Mouse (Mus musculus): ENCODE measurements around the gene Nrip1.

Gene Nrip1

DNA sequence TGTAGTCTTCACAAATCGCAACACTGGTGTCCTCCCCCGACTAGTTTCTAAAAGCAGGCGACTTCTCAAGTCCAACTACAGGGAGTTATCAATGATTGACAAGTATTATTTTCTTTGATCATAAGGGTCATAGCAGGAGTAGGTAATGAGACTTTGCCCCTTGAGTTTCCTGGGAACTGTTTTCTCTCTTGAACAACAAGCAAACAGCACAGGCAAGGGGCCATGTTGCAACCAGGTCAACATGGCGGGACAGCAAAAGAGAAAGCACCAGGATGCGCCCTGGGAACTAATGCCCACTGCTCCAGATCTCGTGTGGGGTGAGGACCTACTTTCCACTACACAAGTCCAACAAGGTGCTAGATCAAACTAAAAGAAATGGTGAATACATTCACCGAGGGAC lies 27.3 kb downstream of the Nrip1 start:
- DNase-seq, result no peak

DNA sequence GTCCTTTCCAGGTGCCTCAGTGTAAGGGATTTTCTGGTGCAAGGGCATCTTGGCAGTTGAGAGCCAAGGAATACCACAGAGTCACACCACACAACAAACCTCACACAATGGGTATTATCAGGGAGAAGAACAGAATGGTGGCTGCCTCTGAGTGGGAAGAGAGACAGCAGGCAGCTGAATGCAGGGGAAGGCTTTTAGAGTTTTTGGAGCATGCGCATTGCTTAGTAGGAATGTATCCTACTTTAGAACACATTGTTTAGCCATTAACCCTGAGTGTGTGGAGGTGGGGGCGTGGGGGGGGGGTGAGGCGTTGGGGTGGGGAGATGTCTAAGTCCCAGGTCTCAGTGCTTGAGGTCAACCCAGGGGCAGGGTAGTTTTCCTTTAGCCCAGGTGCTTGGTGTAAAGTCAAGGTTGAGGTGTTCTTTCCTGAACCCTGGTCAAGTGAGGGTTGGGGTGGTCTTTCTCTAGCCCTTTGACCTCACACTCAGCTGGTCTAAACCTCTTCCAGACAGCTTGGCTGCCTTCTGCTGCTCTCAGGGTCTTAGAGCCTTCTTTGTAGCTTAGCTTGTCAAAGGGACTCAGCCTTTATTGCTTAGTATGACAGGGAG lies 28.8 kb downstream of the Nrip1 start:
- DNase-seq, result no peak

DNA sequence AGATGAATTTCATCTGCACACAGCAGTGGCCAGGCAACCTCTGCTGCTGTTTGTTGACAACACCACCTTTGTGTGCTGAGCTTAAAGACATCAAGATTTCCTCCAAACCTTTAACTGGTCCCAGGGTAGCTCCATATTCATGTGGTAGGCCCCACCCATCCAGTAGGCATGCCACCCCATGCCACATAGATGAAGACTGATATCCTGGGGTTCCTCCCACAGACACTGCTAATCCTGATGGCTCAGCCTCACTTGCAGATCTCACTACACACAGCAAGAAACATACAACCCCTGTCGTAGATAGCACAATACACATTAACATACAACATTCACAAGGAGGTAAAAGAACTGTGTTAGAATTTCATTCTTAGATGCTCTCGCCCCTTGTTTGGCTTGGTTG lies 29.6 kb downstream of the Nrip1 start:
- no peak for DNase-seq

DNA sequence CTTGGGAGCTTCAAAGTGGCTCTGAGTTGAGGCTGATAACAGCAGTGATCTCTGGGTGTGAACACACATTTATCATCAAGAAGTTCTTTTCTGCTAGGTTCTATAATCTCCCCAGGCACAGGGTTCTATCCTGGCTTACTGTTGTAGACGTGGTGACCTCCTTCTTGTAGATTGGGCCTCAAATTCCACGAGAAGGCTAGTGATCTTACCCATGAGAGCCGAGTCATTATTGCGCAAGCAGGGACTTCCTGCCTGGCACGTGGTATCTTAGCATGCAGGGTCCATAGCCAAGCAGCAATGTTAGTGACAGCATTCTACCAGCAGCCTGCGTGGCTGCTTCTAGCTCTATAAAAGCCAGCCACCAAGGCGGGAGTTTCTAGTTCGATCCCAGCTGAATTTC lies 32.0 kb downstream of the Nrip1 start:
- DNase-seq, result peak; percentile 47 to 64

DNA sequence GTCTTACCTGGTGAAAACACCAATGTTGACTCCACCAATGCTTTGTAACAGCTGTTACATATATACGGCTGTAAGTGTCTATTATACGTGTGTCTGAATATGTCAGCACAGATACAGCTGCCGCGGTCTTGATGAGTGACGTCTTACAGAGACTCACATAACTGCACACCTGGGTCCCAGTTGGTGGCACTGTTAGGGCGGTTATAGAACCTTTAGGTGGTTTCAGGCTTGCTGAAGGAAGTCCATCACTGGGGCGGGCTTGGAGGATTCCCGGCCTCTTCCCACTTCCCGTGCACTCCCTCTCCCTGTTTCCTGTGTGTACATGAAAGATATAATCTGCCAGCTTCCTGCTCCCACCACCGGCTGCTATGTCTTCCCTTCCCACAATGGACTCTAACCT lies 34.4 kb downstream of the Nrip1 start:
- no peak for DNase-seq

DNA sequence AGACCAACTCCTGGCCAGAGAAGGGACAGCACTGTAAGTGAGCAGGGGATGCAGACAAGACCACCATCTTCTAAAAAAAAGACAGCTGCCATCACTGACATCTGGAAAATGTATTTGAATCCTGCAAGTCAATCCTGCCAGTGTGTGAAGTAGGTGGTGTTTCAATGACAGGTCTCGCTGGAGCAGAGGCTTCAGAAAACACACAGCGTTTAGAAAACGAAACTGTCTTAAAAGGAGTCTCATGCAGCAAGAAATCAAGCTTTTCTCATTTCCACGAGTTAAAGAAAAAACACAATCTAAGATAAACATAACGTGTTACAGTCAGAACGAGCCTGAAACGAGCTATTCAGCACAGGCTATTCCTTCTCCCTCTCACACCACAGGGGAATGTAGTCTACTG lies 36.3 kb downstream of the Nrip1 start:
- no peak for DNase-seq

DNA sequence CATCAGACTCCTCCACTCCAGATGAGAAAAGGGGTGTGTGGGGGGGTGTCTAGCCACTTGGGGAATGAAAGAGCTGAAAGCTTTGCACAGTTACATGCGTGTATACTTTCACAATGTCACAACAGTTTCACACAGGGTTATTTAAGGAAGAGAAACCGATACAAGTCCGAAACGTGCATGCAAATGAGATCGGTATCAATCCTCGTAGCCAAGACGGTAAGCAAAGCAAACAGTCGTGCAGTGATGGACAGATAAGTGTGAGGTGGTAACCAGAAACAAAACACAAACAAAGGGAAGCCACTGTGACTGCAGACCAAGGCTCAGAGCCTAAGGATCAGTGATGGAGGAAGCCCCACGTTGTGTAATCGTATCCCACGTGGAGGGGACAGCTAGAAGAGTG lies 36.7 kb downstream of the Nrip1 start:
- no peak for DNase-seq

DNA sequence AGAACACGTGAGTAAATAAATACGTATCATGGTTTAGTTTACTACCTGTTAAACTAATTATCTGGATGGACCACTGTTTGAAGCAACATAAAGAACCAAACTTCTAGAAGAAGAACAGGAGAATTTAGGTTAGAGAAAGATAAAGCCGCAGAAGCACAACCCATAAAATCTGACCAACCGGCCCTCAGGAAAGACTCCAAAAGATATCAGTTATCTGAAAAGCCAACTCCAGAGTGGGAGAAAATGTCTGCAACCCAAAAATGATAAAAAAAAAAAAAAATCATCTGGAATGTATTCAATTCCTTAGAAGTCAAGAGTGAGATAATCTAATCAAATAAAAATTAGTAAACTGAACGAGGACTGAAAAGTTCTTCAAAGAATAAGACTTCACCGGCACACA lies 37.7 kb downstream of the Nrip1 start:
- DNase-seq, result no peak

DNA sequence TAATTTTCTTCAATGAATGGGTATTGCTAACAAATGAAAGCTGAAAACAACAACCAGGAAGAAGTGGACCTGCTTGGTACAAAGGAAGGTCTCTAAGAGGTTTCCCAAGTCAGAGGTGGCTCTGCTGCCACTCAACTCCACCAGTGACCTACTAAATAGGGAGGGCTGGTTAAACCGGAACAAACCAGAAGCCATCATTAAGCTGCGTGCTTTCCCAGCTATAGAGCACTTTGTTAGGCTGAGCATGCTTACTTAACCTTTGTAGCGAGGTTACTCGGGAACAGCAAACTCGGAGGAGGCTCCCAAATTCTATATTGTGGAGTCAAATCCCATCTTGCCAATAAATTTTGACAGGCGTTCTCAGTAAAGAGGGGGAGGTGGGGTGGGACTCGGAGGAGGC lies 41.5 kb downstream of the Nrip1 start:
- DNase-seq, result peak in 1 of 2 experiments; percentile 36

DNA sequence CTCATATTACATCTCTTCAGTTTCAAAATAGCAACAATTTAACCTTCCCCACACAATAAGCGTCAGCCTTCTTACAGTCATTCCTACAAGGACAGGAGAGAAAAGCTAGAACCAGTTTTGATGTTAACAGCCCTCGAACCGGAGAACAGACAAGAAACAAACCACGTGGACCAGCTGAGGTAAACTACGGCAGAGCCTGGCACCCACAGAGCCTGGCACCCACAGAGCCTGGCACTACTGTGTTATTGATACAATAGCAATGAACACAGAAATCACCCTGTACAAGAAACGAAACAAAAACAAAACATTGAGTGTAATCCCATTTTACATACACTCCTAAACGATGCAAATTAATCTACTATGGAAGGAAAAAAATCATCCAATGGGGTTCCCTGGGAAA lies 42.4 kb downstream of the Nrip1 start:
- no peak for DNase-seq

DNA sequence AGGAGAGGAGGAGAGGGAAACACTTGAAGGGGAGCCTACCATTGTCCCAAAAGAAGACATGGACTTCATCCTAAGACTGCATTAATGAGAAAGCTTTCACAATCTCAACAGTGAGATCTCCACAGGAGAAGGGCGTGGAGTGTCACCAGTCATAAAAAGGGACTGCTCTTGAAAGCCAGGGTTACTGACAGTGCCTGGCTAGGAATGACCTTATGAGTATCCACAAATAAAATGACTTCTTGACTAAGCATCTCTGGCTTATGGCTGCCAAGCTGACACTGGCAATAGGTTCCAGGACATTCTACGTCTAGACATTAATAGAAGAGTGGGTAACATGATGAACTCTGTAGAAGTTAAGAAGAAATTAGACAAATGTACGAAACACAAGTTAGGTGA lies 48.3 kb downstream of the Nrip1 start:
- DNase-seq, result no peak

DNA sequence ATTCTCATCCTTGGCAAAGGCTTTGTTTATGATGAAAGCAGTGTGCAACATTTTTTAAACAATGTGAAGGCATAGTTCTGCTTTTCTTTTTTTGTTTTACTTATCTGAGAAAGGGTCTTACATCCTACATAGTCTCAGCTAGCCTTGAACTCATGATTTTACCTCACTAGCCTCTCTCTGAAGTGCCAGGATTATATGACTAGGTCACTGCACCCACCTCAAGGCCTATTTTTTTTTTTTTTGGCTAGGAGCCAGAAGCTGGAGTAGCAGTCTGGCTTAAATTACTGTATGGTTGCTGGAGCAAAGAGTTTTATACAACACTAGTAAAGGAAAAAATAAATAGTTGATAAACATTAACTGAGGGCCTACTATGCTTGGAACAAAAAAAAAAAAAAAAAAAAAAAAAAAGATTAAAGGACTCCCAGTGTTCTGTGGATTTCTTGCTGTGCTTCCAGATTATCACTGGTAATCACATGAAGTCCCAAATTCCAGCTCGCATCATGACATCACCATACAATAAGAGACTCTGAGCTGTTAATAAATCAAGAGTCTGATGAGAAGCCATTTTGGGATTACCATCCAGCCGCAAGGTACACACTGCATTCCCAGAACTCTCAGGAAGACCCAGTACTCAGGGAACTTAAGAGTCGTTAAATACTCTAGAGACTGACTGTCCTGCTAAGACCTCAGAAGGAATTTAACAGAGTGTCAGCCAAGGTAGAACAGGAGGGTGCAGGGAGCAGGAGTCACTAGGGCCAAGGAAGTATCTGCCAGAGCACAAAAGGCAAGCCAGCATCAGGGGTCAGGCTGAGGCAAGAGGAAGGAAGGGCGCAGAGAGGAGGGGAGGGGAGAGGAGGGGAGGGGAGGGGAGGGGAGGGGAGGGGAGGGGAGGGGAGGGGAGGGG lies 49.0 kb downstream of the Nrip1 start:
- DNase-seq, result peak in 1 of 2 experiments; percentile 64

DNA sequence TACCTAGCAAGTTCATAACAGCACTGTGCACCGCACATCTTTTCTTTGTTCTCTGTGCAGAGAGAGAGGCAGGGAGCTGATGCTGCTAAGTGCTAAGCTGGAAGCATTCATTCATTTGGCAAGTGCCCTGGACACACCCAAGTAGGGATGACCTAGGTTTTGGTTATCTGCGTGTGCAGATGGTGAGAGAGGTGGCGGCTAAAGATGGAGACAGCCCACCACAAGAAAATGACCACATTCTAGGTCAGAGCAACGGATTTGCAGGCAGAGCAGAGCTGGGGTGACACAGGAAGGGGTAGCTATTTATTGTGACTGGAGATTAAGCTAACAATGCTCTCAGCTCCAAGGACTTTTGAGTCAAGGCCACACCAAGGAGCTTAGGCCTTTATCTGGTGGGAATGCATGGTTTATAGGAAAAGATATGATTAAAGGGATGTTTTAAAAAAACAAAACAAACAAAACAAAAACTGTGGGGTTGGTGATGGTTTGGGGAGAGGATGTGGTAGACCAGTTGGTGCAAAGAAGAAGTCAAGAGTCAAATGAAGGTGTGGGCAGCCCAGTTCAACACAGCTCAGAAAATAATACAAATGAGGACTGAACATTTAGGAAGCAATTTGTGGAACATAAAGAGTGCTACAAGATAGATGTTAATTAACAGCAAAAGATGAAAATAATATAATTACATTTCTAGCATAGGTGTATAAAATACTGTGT lies 49.9 kb downstream of the Nrip1 start:
- DNase-seq, result no peak

DNA sequence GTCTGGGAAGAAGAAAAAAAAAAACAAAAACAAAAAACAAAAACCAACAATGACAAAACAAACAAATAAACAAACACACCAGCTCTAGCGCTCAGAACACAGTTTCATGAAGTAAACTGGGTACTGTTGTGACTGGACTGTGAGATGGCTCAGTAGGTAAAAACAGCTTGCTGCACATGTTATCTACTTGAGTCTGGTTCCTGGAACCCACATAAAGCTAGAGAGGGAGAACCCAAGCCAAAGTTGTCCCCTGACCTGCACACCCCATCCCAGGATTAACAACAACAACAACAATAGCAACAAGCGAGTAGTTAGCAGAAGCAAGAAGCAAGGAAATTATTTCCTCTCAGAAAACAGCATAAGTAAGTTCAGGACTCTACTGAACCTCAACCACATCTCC lies 50.5 kb downstream of the Nrip1 start:
- no peak for DNase-seq

DNA sequence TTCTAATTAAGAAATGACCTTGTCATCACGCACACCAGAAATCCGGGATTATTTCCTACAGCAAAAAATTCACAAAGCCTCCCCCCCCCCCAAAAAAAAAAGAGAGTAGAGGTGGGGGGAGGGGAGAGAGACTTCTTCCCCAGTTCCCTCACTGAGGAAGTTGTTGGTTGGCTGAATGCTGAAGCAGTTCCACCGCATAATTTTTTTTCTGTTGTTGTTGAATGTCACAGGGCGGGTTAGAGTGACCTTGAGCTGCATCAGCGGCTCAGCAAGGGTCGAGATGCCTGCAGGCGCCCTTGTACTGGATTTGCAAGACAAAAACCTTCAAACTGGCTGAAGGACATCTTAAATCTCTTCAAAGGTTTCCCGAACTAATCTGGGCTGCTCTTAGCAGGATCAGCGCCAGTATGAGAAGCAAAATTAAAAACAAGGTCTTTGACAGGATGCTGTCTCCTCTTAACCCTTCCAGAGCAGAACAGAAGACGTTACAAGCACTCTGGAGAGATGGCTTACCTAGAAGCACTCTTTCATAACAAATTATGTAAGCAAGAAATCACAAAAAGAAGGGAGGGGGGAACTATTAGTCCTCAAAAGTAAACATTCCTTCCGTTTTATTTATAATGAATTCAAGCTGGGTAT lies 52.0 kb downstream of the Nrip1 start:
- DNase-seq, result peak; percentile 54 to 81

DNA sequence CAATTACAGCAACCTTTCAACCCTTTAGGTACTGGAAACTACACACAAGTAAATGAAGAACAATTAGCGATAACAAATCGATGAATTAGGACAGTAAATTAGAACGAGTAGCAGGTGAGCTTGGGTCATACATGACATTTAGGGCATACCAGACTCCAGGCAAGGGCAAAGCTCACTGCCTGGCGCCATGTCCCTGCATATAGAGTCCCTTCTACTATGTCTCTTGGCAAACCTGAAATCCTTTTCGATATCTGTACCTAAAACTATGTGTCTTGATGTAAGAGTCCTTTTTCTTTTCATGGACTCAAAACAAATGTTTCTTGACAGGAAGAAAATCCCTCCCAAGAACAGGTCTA lies 53.5 kb downstream of the Nrip1 start:
- DNase-seq, result no peak

DNA sequence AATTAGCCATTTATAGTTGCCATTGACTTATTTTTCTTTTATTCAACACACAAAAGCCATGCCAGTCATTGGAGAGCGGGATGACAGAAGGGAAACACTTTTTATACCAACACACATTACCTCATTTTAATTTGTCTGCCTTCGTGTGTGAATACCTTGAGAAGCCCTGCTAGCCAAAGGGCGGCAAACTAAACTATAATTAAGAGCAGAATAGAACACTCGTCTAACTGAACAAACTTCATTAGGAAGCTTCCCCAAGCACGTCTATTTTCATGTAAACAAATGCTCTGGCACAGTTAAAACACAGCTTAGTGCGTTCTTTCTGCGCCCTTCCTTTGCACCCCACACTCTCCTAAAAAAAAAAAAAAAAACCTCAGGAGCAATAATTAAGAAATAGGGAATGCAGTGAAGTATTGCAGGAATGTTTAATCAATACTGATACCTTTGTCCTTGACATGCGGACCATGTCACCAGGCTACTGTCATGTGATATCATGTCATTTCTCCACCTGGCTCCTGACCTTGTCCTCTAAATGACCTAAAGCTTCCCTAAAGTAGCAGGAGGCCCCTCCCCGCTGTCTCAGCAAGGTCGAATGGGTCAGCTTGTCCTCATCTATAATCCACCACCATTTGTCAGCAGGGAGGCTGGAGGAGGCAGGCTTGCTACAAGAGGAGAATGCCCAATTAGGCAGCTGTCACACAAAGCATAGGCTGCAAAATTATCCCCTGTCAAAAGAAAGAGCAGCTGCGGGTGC lies 54.1 kb downstream of the Nrip1 start:
- peak; percentile 49 to 64 for DNase-seq

DNA sequence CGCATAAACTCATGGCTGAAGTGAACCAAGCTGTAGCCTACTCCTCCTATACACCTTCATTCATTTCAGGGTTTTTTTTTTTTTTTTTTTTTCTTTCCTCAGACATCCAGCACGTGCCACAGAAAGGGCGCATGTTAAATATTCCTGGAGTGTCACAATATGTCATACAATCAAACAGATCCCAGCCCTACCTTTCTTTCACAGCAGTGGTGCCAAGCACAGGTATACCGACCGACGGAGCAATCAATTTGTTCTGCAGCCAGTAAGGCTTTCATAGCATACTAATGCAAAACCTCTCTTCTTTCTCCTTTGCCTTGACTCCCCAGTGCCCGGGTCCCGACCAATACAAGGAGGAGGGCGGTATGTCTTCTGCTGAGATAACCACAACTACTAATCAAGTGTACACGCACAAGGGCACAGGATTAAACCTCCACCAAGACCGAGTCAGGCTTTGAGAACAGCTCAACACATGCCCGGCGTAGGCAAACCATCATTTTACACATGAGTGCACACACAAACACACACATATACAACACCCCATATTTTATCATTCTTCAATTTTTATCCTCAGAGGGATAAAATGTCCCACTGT lies 55.2 kb downstream of the Nrip1 start:
- no peak for DNase-seq

DNA sequence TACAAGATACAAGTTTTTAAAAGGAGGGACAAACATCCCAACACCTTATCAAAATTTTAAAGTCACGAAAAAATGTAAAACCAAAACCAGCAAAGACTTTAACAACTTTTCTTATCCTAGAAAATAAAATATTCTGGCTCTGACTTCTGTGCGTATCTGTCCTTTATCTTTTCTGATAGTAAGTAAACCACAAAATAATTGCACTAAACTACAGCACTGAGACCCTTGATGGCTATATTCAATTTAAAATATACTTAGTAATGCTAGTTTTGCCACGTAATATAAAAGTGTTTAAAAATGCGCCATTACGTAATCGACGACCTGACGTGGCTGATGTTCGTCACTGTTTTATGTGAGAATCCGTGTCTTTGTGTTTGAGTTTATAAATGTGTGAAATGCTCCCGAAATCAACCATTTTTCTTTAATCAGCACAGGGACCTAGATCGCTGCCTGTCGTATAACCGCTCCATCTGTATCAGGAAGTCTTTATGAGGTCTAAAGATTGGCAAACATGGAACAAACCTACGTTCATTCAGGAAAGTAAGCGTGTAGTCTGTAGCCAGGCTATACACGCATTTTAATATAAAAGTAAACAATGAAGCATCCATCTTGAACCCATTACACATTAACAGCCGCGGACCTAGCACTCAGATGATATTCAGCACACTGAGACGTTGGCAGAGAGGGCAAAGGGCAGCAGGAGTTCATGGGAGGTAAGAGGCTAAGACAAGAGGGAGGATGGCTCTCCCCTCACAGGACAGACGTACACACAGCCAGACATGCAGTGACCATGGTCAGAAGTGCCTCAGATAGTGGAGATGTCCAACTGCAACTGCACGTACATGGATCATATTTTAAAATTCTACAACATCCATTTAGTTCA lies 56.4 kb downstream of the Nrip1 start:
- peak; percentile 50 to 70 for DNase-seq

DNA sequence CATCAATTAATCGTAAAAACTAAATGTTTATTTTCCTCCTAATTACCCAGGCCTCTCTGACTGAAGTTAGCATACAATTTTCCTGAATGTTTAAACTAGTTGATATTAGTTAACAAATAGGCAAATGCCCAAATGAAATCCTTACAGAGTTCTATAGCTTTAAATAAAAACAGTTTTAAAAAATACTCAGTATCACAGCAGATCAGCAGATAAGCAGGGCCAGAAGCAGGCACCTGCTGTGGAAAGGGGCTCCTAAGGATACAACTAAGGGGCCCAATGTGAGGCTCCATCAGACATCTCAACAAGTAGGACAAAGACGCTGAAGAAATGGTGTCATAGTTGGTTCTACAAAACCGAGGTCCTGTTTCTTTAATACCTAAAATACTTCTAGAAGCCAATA lies 58.0 kb downstream of the Nrip1 start:
- no peak for DNase-seq

All from kidney, postnatal 25 days (tissue).